Mouse (Mus musculus) kidney, embryonic 16.5 days (tissue): Measurements from ENCODE around the gene Slc35g3. TPM values are rescaled to one million over a fixed set of nuclear protein-coding genes. Genes with fewer than 3 reads are reported as not detected.

Experiments
- ATAC-seq: fragments of 200-750 bp; cut with Nextera tagmentation; 2 replicates; pipeline ENCODE4 v1.8.0; 2017; ENCODE audit warnings: moderate TSS enrichment; ENCODE audit not compliant: low FRiP score, low TSS enrichment
- H3K27ac ChIP-seq: fragments of 300-500 bp; sonication (generic); 2 replicates; pipeline ENCODE4 v1.5.1; 2014; ENCODE audit warnings: low read length
- H3K27me3 ChIP-seq: fragments of 300-500 bp; sonication (generic); 2 replicates; pipeline ENCODE4 v1.6.1; 2014; ENCODE audit warnings: low read length, control low read depth, mixed read lengths; ENCODE audit not compliant: insufficient read depth
- H3K36me3 ChIP-seq: fragments of 300-500 bp; sonication (generic); 2 replicates; pipeline ENCODE4 v1.6.1; 2014; ENCODE audit warnings: low read length, control low read depth, mixed read lengths; ENCODE audit not compliant: insufficient read depth
- H3K4me1 ChIP-seq: fragments of 300-500 bp; sonication (generic); 2 replicates; pipeline ENCODE4 v1.6.1; 2014; ENCODE audit warnings: low read length, control low read depth, mixed read lengths; ENCODE audit not compliant: insufficient read depth
- H3K4me2 ChIP-seq: fragments of 300-500 bp; sonication (generic); replicated peaks from 2 replicates; pipeline ENCODE4 v1.6.1; 2014; ENCODE audit warnings: low read depth, low read length
- H3K4me3 ChIP-seq: fragments of 300-500 bp; sonication (generic); 2 replicates; pipeline ENCODE4 v1.5.1; 2014; ENCODE audit warnings: mild to moderate bottlenecking, low read length
- H3K9ac ChIP-seq: fragments of 300-500 bp; sonication (generic); replicated peaks from 2 replicates; pipeline ENCODE4 v1.6.1; 2014; ENCODE audit warnings: low read length
- H3K9me3 ChIP-seq: fragments of 300-500 bp; sonication (generic); 2 replicates; pipeline ENCODE4 v1.6.1; 2016; ENCODE audit warnings: low read length, control low read depth
- WGBS: fragments of 180-500 bp; shearing (Covaris S2); extraction: QIAGEN DNeasy Blood & Tissue Kit; methylation state at CpG from one replicate; pipeline ENCODE4 v1.1.7; 2014; 5-methylcytosine and 5-hydroxymethylcytosine counted together
- polyA plus RNA-seq: library from polyadenylated mRNA; unstranded; fragments of >200 nt; fragmentation: Nextera tagmentation; extraction: Ambion mirVana; gene quantifications from 2 replicates; pipeline ENCODE4 v1.2.1, GENCODE M21; 2015

The Slc35g3 gene
- polyA plus RNA-seq, 1 experiment from 2014 or later: 0.25 TPM

GRCm38 (mm10) chr11:69723074-69723473 lies 38.7 kb downstream of the Slc35g3 start:
- Histone ChIP-seq H3K27ac (no peak overlapping the region), H3K4me2 (no peak overlapping the region), H3K9me3 (no peaks in the 10 kb centered on the region), H3K27me3 (no peaks in the 10 kb centered on the region), H3K36me3 (no peaks in the 10 kb centered on the region), H3K9ac (no peak overlapping the region), H3K4me1 (peaks cover 5% of the 10 kb centered on the region), H3K4me3 (no peak overlapping the region)
- 41% methylated on average over 2 of the region's 2 CpGs for WGBS
- no peak for ATAC-seq

DNA sequence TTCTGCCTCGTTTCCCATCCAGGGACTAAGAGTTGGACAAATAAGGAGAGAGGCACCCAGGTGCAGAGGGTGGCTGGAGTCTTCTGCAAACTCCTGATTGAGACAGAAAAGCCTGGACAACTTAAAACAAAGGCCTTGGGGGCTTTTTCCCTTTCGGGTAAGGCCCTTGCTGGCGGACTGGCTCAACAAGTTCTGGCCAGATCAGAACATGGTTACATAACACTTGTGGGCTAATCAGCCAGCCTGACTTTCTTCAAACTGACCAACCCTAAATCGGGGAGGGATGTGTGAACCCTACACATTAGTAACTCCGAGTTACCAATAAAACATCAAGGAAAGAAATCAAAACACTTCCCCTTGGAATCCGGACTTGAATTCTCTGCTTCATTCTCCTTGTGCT lies 40.9 kb downstream of the Slc35g3 start:
- Histone ChIP-seq H3K27ac (no peak overlapping the region), H3K9me3 (no peaks in the 10 kb centered on the region), H3K4me3 (no peak overlapping the region), H3K4me2 (no peak overlapping the region), H3K4me1 (peaks cover 10% of the 10 kb centered on the region), H3K27me3 (no peaks in the 10 kb centered on the region), H3K9ac (no peak overlapping the region), H3K36me3 (no peaks in the 10 kb centered on the region)
- ATAC-seq: no peak
- 46% methylated on average over 6 of the region's 6 CpGs for WGBS

- H3K4me2 ChIP-seq: no peak overlapping the region
- H3K27me3 ChIP-seq: no peaks in the 10 kb centered on the region
- no peaks in the 10 kb centered on the region for H3K36me3 ChIP-seq
- WGBS: 71% methylated on average over 6 of the region's 6 CpGs
- no peak overlapping the region for H3K9ac ChIP-seq
- H3K4me1 ChIP-seq: peaks cover 24% of the 10 kb centered on the region
- no peak overlapping the region for H3K4me3 ChIP-seq
- H3K9me3 ChIP-seq: peaks cover 3% of the 10 kb centered on the region
- no peak for ATAC-seq
- no peak overlapping the region for H3K27ac ChIP-seq
These were observed 42.3 kb downstream of the Slc35g3 start for GRCm38 (mm10) chr11:69719423-69719822.

GRCm38 (mm10) chr11:69718661-69719060 lies 43.1 kb downstream of the Slc35g3 start:
- no peaks in the 10 kb centered on the region for H3K27me3 ChIP-seq
- no peak overlapping the region for H3K4me3 ChIP-seq
- WGBS: 43% methylated on average over 15 of the region's 15 CpGs
- no peak overlapping the region for H3K27ac ChIP-seq
- no peak overlapping the region for H3K4me2 ChIP-seq
- peaks cover 24% of the 10 kb centered on the region for H3K4me1 ChIP-seq
- H3K9me3 ChIP-seq: peaks cover 3% of the 10 kb centered on the region
- no peaks in the 10 kb centered on the region for H3K36me3 ChIP-seq
- ATAC-seq: no peak
- no peak overlapping the region for H3K9ac ChIP-seq

DNA sequence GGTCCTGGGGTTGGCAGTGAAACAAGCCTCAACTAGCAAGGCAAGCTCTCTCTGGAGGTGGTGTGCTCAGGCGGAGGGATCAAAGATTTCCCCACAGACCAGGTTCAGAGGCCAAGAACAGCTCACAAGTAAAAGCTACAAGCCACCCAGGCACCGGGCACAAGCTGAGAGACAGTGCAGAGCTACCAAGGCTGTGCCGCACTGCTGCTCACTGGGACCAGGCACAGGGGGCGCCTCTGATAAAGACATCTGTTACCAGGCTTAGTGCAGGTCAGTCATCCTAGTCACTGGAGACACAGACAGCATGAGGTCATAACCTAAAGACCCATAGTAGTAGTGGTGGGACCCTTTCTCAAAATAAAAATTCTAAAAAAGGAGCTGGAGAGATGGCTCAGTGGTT lies 44.8 kb downstream of the Slc35g3 start:
- no peak overlapping the region for H3K4me3 ChIP-seq
- peaks cover 3% of the 10 kb centered on the region for H3K9me3 ChIP-seq
- WGBS: 65% methylated on average over 4 of the region's 4 CpGs
- ATAC-seq: no peak
- H3K36me3 ChIP-seq: no peaks in the 10 kb centered on the region
- no peak overlapping the region for H3K27ac ChIP-seq
- H3K9ac ChIP-seq: no peak overlapping the region
- H3K4me1 ChIP-seq: peaks cover 24% of the 10 kb centered on the region
- H3K27me3 ChIP-seq: no peaks in the 10 kb centered on the region
- no peak overlapping the region for H3K4me2 ChIP-seq

DNA sequence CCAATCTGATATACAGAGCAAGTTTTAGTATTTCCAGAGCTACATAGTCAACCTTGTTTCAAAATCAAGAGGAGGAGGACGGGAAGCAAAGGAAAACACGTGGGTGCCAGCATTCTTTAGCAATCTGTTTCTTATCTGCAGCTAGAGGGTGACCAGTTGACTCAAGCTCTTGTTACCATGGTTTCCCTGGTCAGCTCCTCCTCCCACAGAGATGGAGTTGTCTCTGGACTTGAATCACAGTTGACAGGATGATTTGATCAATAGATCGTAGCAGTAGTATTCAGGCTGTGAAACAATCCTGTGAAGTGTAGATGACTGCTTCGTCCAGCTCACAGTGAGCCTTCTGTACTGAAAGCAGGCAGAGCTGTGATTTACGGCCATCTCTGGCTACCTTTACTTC lies 45.8 kb downstream of the Slc35g3 start:
- H3K27ac ChIP-seq: peak overlapping the region; percentile 92
- H3K4me1 ChIP-seq: peaks cover 24% of the 10 kb centered on the region
- no peaks in the 10 kb centered on the region for H3K36me3 ChIP-seq
- no peaks in the 10 kb centered on the region for H3K27me3 ChIP-seq
- no peak overlapping the region for H3K4me2 ChIP-seq
- peaks cover 3% of the 10 kb centered on the region for H3K9me3 ChIP-seq
- 14% methylated on average over 5 of the region's 5 CpGs for WGBS
- H3K9ac ChIP-seq: no peak overlapping the region
- no peak; the same call in 1 of the 2 replicates for ATAC-seq
- no peak overlapping the region for H3K4me3 ChIP-seq

DNA sequence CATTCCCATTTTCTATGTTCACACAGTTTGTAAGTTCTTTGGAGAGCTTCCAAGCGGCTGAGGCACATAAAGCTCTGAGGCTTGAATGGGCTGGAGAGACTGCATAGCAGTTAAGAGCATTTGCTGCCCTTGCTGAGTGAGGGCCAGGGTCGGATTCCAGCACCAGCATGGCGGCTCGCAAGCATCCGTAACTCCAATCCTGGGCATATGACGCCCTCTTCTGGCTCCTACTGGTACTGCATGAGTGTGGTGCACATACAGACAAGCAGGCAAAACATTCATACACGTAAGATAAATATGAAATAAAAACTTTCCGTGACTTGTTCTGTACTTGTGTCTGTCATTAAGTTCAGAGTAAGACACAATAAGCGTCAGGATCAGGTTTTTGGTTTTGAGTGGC lies 46.3 kb downstream of the Slc35g3 start:
- WGBS: 52% methylated on average over 9 of the region's 9 CpGs
- no peaks in the 10 kb centered on the region for H3K36me3 ChIP-seq
- peaks cover 24% of the 10 kb centered on the region for H3K4me1 ChIP-seq
- H3K27me3 ChIP-seq: no peaks in the 10 kb centered on the region
- H3K4me2 ChIP-seq: no peak overlapping the region
- H3K9ac ChIP-seq: no peak overlapping the region
- peak overlapping the region; percentile 92 for H3K27ac ChIP-seq
- no peak for ATAC-seq
- H3K9me3 ChIP-seq: peaks cover 3% of the 10 kb centered on the region
- no peak overlapping the region for H3K4me3 ChIP-seq

- WGBS: 33% methylated on average over 18 of the region's 18 CpGs
- H3K9me3 ChIP-seq: peaks cover 3% of the 10 kb centered on the region
- H3K27ac ChIP-seq: peak overlapping the region; percentile 92
- H3K27me3 ChIP-seq: no peaks in the 10 kb centered on the region
- 0 out of 2 replicates have a peak overlapping the region, but pooled peaks have one; percentile 10 for H3K4me3 ChIP-seq
- peak; percentile 63; the same call in 1 of the 2 replicates for ATAC-seq
- H3K4me1 ChIP-seq: peaks cover 24% of the 10 kb centered on the region
- H3K36me3 ChIP-seq: no peaks in the 10 kb centered on the region
- H3K4me2 ChIP-seq: peak overlapping the region; percentile 37
- H3K9ac ChIP-seq: no peak overlapping the region
These were observed 47.0 kb downstream of the Slc35g3 start for GRCm38 (mm10) chr11:69714636-69715329.

- Histone ChIP-seq H3K27me3 (no peaks in the 10 kb centered on the region), H3K27ac (peak overlapping the region; percentile 72)
- ATAC-seq: peak; percentile 67
These were observed 48.7 kb downstream of the Slc35g3 start for GRCm38 (mm10) chr11:69712954-69713672.

GRCm38 (mm10) chr11:69711082-69711481 lies 50.7 kb downstream of the Slc35g3 start:
- Histone ChIP-seq H3K27ac (no peak overlapping the region), H3K27me3 (no peaks in the 10 kb centered on the region), H3K4me1 (peaks cover 16% of the 10 kb centered on the region), H3K9me3 (peaks cover 3% of the 10 kb centered on the region), H3K4me2 (no peak overlapping the region), H3K36me3 (no peaks in the 10 kb centered on the region), H3K4me3 (no peak overlapping the region), H3K9ac (no peak overlapping the region)
- no peak for ATAC-seq
- 74% methylated on average over 2 of the region's 2 CpGs for WGBS

More at GRCm38 (mm10) chr11:69712954-69713672, 48.7 kb downstream of the Slc35g3 start:
- Histone ChIP-seq H3K36me3 (no peaks in the 10 kb centered on the region), H3K9me3 (peaks cover 3% of the 10 kb centered on the region), H3K4me1 (peaks cover 19% of the 10 kb centered on the region), H3K4me2 (peak overlapping the region; percentile 16; the same call in 1 of the 2 replicates), H3K4me3 (no peak overlapping the region), H3K9ac (no peak overlapping the region)
- 54% methylated on average over 20 of the region's 20 CpGs for WGBS
